Mouse (Mus musculus) thymus, adult 2 months (tissue): Measurements from ENCODE around the gene Dmp1.

Source experiments
- CTCF ChIP-seq: fragments of 200-500 bp; IDR thresholded peaks from 2 replicates; pipeline ENCODE4 v1.5.1; 2012; ENCODE audit warnings: mild to moderate bottlenecking, control low read depth, low read length, moderate library complexity, borderline replicate concordance; ENCODE audit not compliant: control insufficient read depth, poor library complexity, insufficient read depth; ENCODE audit errors: extremely low read depth
- POLR2A ChIP-seq: fragments of 200-500 bp; IDR thresholded peaks from 2 replicates; pipeline ENCODE4 v1.6.1; 2012; ENCODE audit warnings: mild to moderate bottlenecking, low read length, control low read depth, moderate library complexity; ENCODE audit not compliant: control insufficient read depth, poor library complexity, insufficient read depth; ENCODE audit errors: extremely low read depth

DNA sequence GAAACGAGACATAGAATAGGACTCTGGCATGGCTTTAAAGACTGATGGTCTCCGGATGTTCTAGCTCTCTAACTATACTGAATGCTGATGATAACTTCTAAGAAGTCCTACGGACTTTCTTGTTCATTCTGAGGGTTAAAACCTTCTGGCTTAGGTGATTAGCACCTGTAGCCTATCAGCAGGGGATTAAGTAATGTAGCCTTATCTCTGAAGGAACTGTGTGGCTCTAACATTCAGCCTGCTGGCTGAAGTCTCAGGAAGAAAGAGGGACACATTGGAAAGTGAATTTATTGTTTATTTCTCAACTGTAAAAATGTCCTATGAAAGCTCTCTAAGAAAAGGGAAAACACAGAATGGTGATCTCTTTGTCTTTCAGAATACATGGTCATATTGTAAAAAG is 21.9 kb downstream of the Dmp1 start:
- TF ChIP-seq CTCF, result no peak
- no peak for TF ChIP-seq POLR2A
